Mouse (Mus musculus) lung, postnatal 0 days (tissue): ENCODE data around the gene Thsd7b.

Source experiments
- CTCF ChIP-seq: IDR thresholded peaks from 2 replicates; pipeline ENCODE4 v1.5.1; 2016; ENCODE audit warnings: antibody characterized with exemption, mild to moderate bottlenecking
- EP300 ChIP-seq: IDR thresholded peaks from 2 replicates; pipeline ENCODE4 v1.6.1; 2016; ENCODE audit warnings: antibody characterized with exemption, mild to moderate bottlenecking, control low read depth

DNA sequence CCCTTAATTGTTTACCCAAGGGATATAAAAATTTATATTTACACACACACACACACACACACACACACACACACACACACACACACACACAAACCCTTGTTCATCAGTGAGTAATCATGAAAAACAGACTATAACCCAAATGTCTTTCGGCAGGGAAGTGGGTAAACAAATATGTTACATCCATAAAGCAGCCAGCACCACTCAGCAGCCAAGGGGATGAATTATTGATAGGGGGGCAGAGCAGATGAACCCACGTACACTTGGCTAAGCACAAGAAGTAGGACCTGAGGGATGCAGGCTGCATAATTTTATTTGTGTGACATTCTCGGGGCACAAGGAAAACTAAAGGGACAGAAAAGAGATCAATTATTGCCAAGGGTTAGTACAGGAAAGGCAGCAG, 474.5 kb downstream of the Thsd7b start:
- TF ChIP-seq CTCF: no peak
- TF ChIP-seq EP300: no peak
